Mouse (Mus musculus) adrenal gland, postnatal 36 days (tissue): Measurements from ENCODE around the gene Htr3b. TPM values are rescaled to one million over a fixed set of nuclear protein-coding genes. Genes with fewer than 3 reads are reported as not detected.
A peak's percentile ranks its signal among the peaks of the same experiment; 100 is the strongest.

Experiments used
- DNase-seq, 2 experiments: peaks; one replicate each; pipeline ENCODE4 v3.0.0; 2021; ENCODE audit warnings: mixed read lengths in 1 of 2
- total RNA-seq, 2 experiments: library from RNA; stranded (reverse); gene quantifications; 2 replicates each; pipeline ENCODE4 v1.2.3; 2021

Gene Htr3b
- total RNA-seq, 2 experiments from 2014 or later = 0.20 to 0.33 TPM

DNA sequence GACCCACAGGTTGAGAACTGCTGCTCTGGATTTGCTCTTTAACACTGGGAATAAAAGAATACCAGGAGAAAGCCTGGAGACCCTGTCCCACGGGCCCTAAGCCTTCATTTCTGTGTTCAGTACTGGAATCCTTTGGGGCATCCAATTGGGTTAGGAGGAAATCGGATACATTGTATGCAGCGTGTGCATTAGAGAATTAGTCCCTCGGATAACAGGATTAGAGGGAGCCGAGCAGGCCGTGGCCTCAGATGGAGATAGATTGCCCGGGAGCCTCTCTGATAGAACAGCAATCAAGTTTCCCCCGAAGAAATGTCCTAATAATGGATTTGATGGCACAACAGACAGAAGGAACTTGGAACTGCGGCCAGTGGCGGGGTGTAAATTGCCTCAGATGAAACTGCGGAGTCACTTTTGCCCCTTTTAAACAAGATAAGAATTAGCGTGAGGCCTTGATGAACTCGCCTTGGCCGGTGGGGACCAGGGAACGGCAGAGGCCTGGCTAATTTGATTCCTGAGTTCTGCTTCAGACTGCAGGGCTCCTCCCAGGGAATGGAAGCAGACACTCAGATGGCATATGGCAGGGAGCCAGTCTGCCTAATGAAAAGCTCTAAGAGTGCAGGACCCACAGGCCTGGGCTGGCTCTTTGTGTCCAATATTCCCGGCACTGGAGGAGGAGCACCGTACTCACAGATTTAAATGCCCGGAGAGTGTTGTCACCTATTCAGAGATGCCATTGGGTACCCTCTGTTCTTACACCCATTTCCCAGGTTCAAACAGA is 48.6 kb downstream of the Htr3b start:
- DNase-seq = peak in 1 of 2 experiments; percentile 10

DNA sequence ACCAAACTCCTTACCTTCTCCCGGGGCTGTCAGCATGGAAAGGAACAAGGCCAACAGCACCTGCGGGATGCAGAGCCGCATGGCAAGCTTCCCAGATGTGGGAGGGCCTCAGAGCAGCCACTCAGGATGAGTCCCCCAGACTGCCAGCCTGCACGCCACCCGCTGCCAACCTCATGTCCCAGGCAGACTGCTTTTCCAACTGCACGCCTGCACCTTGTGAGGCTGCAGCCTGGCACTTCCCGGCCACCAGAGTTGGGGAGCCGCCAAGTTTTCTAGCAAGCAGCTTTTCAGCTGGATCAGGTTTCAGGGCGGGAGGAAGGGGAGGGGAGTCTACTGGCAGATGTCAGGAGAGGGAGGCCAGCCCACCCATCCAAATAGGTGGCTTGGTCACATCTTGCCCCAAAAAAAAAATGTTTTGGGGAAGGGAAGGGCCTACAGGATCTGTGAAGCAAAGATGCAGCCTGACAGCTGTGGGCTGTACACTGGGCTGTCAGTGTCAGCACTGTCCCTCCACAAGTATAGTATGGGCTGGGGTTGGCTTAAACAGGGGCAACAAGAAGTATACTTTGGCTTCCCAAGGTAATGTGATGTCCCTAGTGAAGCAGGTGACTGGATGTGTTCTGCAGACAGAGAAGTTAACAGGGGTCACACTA is 53.8 kb downstream of the Htr3b start, which contains the start of gene Htr3a:
Htr3a (minus strand) TSS at position 215 of the 653 bp plus-strand sequence.
- peak; percentile 59 to 71 for DNase-seq

DNA sequence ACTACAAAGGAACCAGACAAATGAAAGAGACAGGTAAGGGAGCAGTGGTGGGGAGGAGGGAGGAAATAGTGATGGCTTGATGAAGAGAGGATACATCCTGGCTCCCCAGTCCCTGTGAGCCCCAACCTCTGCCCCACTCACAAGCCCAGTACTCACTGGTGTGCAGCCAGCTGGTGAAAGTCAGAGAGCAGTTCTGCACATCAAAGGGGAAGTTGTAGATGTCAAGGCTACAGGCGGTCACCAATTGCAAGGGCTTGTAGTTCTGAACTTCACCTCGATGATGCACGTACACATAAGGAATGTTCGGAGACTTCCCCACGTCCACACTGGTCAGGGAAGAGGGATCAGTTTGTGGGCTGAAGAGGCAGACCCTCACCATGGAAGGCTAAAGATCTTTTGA is 60.4 kb downstream of the Htr3b start:
- peak; percentile 35 to 43 for DNase-seq

DNA sequence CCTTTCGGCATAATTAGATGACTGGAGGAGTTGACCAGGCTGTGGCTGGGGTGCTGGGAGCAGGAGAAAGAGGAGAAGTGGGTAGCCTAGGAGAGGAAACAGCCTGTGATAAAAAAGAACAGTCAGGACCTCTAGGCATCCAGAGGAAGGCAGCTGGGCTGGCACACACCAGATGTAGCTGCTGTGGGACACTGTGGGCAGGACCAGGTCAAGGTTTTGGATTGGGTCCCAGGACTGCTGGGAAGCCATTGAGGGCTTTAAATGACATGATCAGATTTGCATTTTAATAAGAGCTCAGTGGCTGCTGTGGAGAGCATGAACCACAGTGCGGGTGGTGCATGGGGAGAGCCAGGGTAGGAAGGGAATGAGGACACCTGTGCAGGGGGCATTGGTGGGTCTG is 61.0 kb downstream of the Htr3b start:
- peak; percentile 71 to 72 for DNase-seq

DNA sequence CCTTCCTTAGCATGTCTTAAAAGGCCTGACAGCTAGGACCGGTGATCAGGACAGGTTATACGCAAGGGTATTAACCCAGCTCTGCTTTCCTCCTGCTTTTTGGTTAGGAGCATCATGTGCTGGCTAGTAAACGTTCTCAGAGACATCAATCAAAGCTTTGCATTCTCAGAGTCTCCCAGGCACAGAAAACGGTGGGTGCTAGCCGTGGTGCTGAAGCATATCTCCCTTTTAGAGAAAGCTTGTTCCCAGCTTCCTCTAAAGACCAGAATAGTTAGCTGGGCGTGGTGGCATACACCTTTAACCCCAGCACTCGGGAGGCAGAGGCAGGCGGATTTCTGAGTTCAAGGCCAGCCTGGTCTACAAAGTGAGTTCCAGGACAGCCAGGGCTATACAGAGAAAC is 66.2 kb downstream of the Htr3b start:
- DNase-seq = peak; percentile 49 to 63

DNA sequence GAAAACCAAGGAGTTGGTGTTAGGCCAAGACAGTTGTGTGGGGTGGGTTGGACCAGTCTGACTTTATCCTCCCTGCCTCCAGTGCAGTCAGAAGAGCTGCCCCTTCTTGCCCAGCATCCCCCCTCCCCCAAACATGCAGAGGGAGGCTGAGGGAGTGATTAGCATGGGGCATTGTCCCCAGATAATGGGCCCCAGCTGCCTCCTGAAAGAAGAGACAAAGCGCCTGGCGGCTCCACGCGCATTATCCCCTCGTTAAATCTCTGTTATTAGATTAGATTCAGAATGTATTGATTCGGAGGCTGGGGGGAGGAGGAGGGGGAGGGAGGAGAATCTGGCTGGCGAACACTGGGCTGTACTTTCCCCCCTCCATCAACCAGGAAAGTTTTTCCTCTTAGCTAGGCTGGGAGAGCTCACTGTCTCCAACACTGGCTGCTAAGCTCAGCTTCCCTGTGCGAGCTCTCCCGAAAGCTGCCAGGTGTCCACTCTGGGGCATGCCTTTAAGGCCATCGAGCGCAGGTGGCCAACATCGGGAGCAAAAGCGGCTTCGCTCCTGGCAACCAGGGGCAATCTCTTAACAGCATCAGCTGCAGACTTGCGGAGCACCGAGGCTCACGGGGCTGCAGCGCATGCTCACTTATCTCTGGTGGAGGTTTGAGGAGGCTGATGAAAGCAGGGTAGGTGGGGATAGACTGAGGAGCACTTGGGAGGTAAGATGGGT is 68.8 kb downstream of the Htr3b start:
- DNase-seq = no peak

DNA sequence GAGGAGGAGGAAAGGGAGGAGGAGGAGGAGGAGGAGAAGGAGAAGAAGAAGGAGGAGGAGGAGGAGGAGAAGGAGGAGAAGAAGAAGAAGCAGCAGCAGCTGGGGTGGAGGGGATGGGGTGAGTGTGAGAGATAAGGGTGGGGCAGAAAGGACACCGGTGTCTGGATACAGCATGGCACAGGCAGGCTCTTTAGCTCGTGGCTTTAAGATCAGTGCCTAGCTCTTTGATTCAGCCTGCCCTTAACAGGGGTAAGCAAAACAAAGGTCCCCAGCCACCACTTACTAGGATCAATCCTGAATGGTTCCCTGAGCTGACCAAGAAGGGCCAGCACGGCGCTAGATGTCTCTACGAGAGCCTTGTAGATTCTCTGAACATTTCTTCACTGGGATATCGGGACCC is 70.0 kb downstream of the Htr3b start:
- no peak for DNase-seq

DNA sequence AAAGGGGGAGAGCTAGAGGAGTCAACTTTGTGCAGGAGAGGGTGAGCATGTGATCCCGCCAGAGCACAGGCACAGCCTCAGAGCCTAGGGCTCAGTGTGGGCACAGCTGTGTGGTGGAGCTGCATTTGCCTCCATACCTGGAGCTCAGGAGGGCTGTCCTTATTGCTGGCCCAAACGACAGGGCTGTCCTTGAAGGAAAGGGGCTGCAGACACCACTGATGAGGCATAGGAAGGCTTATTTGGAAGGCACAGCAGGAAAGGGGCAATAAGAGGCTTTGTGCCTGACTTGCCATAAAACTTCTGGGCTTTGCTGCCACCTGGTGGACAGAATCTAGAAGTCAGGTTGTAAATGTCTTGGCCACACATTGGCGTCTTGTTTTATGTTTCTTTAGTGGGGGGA is 70.8 kb downstream of the Htr3b start:
- DNase-seq = peak; percentile 72 to 74

DNA sequence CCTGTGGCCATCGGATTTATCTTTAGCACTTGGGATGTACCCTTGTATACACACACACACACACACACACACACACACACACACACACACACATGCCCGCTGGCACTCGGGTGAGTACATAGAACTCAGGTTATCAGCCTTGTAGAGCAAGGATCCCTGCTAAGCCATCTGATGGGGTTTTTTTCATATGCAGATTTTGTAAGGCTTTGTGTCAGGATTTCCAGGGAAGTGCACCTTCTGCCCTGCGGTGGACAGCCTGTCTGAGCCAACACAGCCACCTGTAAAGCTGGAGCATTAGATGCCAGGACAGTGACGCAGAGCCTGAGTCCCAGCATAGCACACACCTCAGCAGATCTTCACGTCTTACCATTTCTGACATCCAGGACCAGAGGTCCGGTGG is 75.7 kb downstream of the Htr3b start:
- no peak for DNase-seq

Other genes with a start within 250 kb of the Htr3b start
- 10 to 100 TPM; 33.5 to 62.9 TPM for gene Zbtb16, start 128.8 kb downstream of the Htr3b start, total RNA-seq
- 1 to 10 TPM; 4.6 to 5.5 TPM for gene Htr3a, start 53.9 kb downstream of the Htr3b start, total RNA-seq
- gene Usp28, start 20.4 kb upstream of the Htr3b start, total RNA-seq = 10 to 100 TPM in 1 of 2 experiments, 1 to 10 TPM in 1; 9.9 to 13.9 TPM
- 10 to 100 TPM; 16.0 to 18.0 TPM for gene Zw10, start 90.6 kb upstream of the Htr3b start, total RNA-seq
- gene Tmprss5, start 116.3 kb upstream of the Htr3b start, total RNA-seq = under 1 TPM; 0.23 to 0.26 TPM